Mouse (Mus musculus) layer of hippocampus, postnatal 25 days (tissue): ENCODE measurements around the gene Rmi2. TPM values are rescaled to one million over a fixed set of nuclear protein-coding genes. Genes with fewer than 3 reads are reported as not detected.
A peak's percentile ranks its signal among the peaks of the same experiment; 100 is the strongest.

ENCODE experiments used
- DNase-seq, 2 experiments: peaks; one replicate each; pipeline ENCODE4 v3.0.0; 2022; ENCODE audit warnings: mixed read lengths in 2 of 2, low spot score in 1 of 2; ENCODE audit errors: extremely low spot score in 1 of 2
- total RNA-seq, 2 experiments: library from RNA; stranded (reverse); gene quantifications; 2 replicates each; pipeline ENCODE4 v1.2.3; 2021

Gene Rmi2
- total RNA-seq, 2 experiments from 2014 or later, result 0.17 to 0.28 TPM

GRCm38 (mm10) chr16:10864833-10865591 is 30.2 kb downstream of the Rmi2 start:
- no peak for DNase-seq

DNA sequence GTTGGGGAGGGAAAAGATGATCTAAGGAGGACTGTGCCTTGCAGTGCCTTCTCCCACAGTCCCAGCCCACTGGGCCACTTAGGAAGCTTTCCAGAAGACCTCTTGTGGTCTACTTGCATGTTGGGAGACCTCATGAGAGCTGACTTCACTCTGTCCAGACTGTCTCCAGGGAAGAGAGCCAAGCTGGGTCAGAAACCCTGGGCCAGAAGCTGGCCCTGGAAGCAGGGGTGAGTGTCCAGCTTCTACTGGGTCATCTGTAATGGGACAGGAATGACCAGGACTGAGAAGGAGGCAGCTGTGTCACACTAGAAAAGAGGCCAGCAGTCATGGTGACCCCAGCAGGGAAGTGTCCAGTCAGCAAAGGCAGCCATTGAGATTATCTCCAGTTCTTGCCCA is 30.7 kb downstream of the Rmi2 start:
- no peak for DNase-seq

GRCm38 (mm10) chr16:10866841-10867240 is 32.0 kb downstream of the Rmi2 start:
- DNase-seq, result no peak

- no peak for DNase-seq
Measured at GRCm38 (mm10) chr16:10867501-10867900, 32.6 kb downstream of the Rmi2 start.

DNA sequence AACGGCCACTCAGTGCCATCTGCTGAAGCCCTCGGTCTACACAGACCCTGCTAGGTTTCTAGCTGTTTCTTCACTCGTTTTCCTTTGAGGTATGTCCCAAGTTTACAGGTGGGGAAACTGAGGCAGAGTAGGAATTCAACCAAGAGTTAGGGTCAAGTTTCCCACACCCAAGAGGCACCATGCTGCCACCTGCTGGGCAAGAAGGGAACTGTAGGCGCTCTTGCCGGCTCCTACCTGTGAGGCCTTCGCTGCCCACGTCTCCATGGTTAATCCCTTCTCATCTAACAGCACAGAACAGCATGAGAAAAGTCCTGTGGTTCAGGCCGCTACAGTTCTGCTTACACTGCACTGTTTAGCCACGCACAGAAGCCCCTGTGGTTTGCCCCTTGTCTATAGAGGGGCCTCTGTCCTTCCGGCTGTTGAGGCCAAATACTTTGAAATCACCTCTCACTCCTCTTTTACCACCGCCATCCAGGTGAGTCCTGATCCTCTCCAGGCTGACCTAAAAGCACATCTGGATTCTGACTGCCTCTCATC is 33.1 kb downstream of the Rmi2 start:
- peak; percentile 52 to 82 for DNase-seq

DNA sequence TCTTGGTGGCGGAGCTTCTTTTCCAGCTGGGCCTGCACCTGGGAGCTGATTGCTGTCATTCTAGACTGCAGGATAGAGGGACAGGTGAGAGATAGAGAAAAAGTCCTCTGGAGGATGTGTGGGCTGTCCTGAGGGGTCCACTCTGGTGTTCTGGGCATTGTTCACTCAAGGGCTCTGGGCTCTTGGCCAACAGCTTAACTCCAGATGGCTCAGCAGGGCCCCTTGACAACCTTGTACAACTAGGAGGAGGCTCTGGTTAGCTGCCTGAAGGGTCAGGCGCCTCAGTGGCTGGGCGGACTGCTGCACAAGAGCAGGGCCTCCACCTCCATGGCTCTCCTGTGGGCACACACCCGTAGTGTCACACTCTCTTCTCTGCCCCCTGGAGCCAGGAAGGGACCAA is 36.1 kb downstream of the Rmi2 start:
- DNase-seq, result no peak

DNA sequence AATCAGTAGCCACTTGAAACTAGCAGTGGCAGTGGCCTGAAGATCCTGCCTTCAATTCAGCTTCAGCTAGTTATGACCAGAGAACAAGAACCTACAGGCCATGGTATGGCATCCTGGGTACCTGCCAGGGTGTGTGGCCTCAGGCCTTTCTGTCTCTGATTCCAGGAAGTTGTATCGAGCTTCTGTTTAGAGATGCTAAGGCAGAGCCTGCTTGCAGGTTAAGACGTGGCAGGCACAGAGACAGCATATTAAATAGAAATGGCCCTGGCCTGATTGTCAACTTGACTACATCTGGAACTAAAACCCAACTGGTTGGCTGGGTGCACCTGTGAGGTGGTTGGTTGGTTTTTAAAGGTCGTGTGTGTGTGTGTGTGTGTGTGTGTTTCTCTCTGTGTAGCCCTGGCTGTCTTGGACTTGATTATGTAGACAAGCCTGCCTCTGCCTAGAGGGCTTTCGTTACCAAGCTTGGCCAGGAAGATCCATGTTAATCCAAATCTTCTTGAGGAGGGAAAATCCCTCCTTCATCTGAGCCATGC is 38.0 kb downstream of the Rmi2 start:
- no peak for DNase-seq

DNA sequence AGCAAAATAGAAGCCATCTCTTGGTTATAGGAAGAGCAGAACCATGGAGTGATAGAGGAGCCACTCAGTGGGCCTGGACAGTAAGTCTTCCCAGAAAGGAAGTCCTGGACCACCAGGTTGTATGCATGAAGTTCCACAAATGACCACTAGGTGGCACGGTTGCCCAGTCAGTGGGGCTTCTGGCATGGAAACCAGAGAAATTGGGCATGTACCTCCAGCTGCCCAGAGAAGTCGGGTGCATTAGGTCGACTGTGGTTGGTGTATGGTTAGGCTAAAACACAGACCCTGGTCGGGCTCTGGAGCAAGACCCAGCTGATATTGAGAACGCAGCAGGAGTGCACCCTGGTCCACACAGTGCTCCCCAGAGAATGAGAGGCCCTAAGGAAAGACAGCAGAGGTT is 38.8 kb downstream of the Rmi2 start:
- DNase-seq, result peak; percentile 81 to 98

DNA sequence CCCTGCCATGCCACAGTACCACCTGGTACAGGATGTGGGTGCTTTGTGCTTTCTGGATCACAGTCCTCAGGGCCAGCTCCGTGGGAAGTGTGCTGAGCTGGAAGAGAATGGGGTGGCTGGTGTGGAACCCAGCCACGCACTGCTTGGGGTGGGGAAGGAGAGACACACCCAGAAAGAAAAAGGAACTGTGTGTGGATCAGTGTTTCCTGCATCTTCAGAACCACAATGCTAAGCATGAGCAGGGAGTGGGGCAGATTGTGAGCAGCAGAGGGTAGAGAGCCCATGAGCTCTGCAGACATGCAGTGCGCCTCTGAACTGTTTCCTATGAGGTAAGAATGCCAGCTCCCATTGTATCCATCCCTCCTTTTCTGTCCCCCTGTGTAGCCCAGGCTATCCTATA is 43.4 kb downstream of the Rmi2 start:
- DNase-seq, result no peak

- DNase-seq, result peak; percentile 25 to 75
Measured at GRCm38 (mm10) chr16:10879467-10879866, 44.6 kb downstream of the Rmi2 start.

GRCm38 (mm10) chr16:10881231-10881962 is 46.5 kb downstream of the Rmi2 start:
- no peak for DNase-seq

- DNase-seq, result no peak
Measured at GRCm38 (mm10) chr16:10887436-10887835, 52.6 kb downstream of the Rmi2 start.

DNA sequence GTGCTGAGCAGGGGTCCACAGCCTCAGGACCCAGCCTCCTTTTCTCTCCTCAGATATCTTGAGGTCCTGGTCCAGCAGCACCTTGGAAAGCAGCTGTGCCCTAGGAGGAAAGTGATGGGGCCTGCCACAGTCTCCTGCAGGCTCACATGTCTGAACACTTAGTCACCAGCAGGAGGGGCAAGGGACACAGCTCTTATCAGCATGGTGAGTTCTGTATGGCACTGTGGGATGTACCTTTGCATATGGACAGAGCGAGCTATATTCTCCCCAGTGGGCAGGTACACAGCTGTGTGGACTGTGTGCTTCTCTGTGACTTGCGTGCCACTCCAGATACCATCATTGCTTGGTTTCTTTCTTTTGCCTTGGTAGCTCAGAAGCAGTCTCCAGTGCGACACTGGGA is 55.5 kb downstream of the Rmi2 start:
- DNase-seq, result no peak

GRCm38 (mm10) chr16:10893161-10893560 is 58.3 kb downstream of the Rmi2 start:
- DNase-seq, result no peak

DNA sequence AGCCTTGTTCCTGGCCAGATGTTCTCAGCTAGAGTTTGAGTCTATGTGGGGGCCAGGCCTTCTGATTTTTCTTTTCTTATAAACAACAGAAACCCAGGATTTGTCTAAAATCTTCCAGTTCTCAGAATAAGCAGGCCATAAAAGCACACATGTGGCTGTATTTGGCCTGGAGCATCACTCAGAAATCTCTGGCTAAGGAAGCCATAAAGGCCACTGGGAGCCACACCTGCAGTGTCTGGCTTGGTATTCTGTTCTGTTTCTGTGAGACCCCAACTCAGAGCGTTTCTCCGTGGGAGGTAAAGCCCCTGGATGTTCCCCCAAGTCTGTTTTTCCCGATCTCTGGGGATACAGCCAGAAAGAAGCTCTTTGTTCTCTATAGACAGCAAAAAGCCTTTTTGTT is 61.0 kb downstream of the Rmi2 start:
- no peak for DNase-seq

GRCm38 (mm10) chr16:10897372-10897771 is 62.5 kb downstream of the Rmi2 start:
- no peak for DNase-seq

DNA sequence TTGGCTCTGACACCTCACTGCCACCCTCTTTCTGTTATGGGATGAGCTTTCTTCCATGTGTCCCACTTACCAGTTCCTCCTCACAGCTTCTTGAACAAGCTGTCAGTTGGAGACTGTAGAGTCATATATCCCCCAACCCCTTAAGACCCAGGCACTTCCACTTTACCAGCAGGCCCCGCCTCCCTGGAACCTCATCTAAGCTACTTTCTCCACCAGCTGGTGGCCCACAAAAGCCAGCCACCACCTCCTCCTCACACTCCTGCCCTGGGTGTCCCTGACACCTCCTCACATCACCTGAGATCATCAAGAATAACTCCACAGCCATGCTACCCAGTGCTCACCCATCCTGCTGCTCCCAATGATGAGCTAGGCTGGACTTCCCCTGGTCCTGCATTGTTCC is 65.9 kb downstream of the Rmi2 start:
- DNase-seq, result no peak

- DNase-seq, result no peak
Measured at GRCm38 (mm10) chr16:10901956-10902355, 67.1 kb downstream of the Rmi2 start.

- no peak for DNase-seq
Measured at GRCm38 (mm10) chr16:10902849-10903248, 68.0 kb downstream of the Rmi2 start.

DNA sequence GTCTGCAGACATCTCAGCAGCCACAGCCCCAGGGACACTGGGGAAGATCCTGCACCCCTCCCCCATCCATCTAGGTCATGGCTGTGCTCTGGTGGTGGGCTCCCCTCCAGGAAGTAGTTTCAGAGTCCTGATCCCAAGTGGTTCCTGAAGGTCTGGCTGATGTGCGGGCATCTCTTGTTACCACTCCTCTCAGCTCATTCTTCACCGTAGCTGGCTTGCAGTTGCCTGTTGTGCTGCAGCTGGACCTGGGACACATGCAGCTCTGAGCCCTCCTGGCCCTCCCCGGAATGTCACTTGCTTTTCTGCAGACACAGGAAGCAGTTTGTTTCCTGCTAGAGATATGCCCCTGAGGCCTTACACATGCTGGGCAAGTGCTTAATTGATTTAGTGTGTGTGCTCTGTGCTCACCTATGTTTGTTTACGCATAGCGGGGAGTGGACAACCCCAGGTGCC is 70.8 kb downstream of the Rmi2 start:
- no peak for DNase-seq

GRCm38 (mm10) chr16:10910541-10910940 is 75.7 kb downstream of the Rmi2 start:
- no peak for DNase-seq
